Mouse (Mus musculus) macrophage (primary cell): ENCODE results near the gene A730009L09Rik. TPM values are rescaled to one million over a fixed set of nuclear protein-coding genes. Genes with fewer than 3 reads are reported as not detected.

ENCODE experiments used
- H3K27ac ChIP-seq: fragments of 350-480 bp; formaldehyde crosslinking; 2 replicates; pipeline ENCODE4 v1.9.0; 2021
- H3K36me3 ChIP-seq: fragments of 350-480 bp; formaldehyde crosslinking; 2 replicates; pipeline ENCODE4 v1.9.0; 2021; ENCODE audit errors: inconsistent target
- H3K4me3 ChIP-seq: fragments of 350-480 bp; formaldehyde crosslinking; 2 replicates; pipeline ENCODE4 v1.9.0; 2021; ENCODE audit errors: inconsistent target
- H3K79me2 ChIP-seq: fragments of 350-480 bp; formaldehyde crosslinking; 2 replicates; pipeline ENCODE4 v1.9.0; 2021; ENCODE audit errors: inconsistent target
- WGBS: methylation state at CpG from one replicate; pipeline ENCODE4 v1.1.7; 2026; ENCODE audit warnings: inconsistent platforms; ENCODE audit not compliant: missing documents; 5-methylcytosine and 5-hydroxymethylcytosine counted together
- polyA plus RNA-seq: library from polyadenylated mRNA; stranded (reverse); fragments of 250-400 nt; gene quantifications from 3 replicates; pipeline ENCODE4 v1.2.4, GENCODE M21; 2018; ENCODE audit warnings: inconsistent platforms
- total RNA-seq, 78 experiments: library from RNA; depleted of rRNA; stranded (reverse); fragments of 250-400 nt; gene quantifications; 1 replicate in 9 of 78; 2 replicates in 24 of 78; 3 replicates in 43 of 78; 4 replicates in 2 of 78; pipeline ENCODE4 v1.2.4; 2018; ENCODE audit warnings: inconsistent platforms in 56 of 78

The A730009L09Rik gene
- total RNA-seq (2018; cell fraction: chromatin; rRNA removed), result not detected
- not detected for total RNA-seq (2018; cell fraction: cytosol; rRNA removed)
- not detected for total RNA-seq (2018; cell fraction: nucleus; rRNA removed)
- not detected in 3 replicates for polyA plus RNA-seq

DNA sequence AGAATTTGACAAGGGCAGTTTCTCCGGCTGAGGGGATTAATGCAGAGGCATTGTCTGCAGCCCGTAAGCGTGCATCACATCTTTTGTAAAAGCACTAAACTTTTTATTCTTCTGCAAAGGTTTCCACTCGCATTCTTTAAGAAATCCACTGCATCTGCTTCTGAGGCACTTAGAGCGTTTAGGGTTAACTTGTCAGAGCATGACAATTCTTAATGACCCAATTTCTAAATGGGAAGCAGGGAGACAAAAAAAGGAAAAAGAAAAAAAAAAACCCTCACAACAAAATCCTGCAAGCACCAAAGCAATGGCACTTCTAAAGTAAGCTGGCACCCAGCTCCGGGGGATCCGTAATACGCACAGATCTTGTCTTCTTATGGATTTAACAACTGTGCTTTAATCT lies at the start of gene A730009L09Rik:
Gene A730009L09Rik, plus strand, starts transcription at position 301 of the 400 bp plus-strand sequence.
- Histone ChIP-seq H3K27ac (no peak within 1 kb of the TSS), H3K79me2 (no peaks in the 10 kb centered on the region), H3K4me3 (no peak within 1 kb of the TSS), H3K36me3 (no peaks in the 10 kb centered on the region)
- WGBS, result 93% methylated on average over 8 of the region's 8 CpGs

DNA sequence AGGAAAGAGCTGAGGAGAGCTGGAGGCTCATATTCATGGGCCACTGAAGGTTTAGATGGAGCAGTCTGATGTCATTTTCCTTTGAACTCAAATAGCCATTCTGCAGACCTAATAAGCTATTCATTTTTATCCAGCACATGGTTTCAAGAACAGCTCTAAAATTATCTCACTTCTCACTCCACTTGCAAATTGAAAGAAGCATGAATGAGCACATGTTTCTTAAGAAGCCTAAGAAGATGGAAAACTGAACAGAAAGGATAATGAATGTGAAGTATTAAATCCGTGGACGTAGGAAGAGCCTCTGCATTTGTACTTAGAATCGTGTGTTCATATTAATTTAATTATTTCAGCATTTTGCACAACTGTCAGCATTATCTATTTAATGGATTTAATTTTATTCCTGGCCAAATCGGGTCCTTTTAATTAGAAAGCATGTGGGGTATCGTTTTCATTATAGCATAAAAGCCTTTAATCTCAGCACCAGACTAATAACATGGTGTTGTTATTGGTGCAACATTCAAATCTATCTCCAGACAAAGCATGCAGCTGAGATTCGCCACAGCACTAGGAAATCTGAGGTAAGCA lies 49.2 kb upstream of the A730009L09Rik start:
- no peak overlapping the region for H3K27ac ChIP-seq
- H3K36me3 ChIP-seq, result no peaks in the 10 kb centered on the region
- 87% methylated on average over 6 of the region's 6 CpGs for WGBS
- no peak overlapping the region for H3K4me3 ChIP-seq
- no peaks in the 10 kb centered on the region for H3K79me2 ChIP-seq

DNA sequence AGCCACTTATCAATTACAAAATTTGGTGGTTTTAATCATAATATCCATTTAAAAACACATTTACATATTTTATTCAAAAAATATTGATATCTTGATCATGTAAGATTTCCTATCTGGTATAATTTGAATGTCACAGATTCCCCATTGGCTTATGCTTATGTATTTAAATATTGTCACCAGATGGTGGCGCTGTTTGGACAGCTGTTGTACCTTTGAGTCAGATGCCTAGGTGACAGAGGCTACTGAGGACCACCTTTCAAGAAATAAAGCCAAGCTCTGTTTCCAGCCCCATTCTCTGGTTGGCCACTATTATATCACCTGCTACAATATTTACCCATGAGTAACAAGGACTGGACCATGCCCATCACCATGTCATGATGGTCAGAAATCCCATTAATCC lies 46.0 kb upstream of the A730009L09Rik start:
- H3K79me2 ChIP-seq, result no peaks in the 10 kb centered on the region
- H3K27ac ChIP-seq, result no peak overlapping the region
- WGBS, result 24% methylated on average over 1 of the region's 1 CpGs
- no peaks in the 10 kb centered on the region for H3K36me3 ChIP-seq
- H3K4me3 ChIP-seq, result no peak overlapping the region

GRCm38 (mm10) chr16:84469994-84470393 lies 44.9 kb upstream of the A730009L09Rik start:
- Histone ChIP-seq H3K36me3 (no peaks in the 10 kb centered on the region), H3K4me3 (no peak overlapping the region), H3K27ac (no peak overlapping the region), H3K79me2 (no peaks in the 10 kb centered on the region)
- 82% methylated on average over 1 of the region's 1 CpGs for WGBS

DNA sequence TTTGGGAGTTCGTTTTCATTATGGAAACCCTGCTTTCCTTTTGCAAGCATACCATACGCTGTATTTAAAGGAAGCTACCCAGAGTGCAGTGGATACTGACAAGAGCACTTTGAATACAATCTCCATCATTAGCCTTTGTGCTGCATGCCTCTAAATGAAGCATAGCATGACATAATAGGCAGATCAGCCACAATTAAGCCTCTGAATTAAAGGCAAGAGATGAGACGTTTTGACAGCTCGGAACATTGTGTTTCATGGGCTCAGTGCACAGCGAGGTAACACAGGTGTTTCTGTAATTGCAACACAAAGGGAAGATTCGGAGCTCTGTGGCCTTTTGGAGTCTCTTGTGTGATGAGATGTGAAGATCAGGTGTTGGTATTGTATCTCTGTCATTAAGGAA lies 41.5 kb upstream of the A730009L09Rik start:
- WGBS, result 89% methylated on average over 6 of the region's 6 CpGs
- Histone ChIP-seq H3K4me3 (no peak overlapping the region), H3K79me2 (no peaks in the 10 kb centered on the region), H3K36me3 (no peaks in the 10 kb centered on the region), H3K27ac (no peak overlapping the region)

DNA sequence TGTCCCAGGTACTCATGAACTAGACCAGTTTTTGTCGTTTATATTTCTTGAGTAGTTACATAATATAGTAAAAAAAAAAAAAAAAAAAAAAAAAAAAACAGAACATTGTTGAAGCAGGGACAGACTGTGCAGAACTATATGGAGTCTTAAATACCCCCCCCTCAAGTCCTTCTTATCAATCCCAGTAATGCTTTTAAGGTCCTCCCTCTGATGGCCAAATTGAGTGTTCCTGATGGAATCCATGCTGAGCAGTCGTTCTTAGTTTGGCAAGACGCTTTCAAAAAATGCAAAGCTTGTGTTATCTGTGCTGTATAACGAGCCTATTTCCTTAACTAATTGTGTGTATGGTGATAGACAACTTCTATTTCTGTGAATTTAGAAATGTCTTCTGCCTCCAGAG lies 40.2 kb upstream of the A730009L09Rik start:
- H3K4me3 ChIP-seq, result no peak overlapping the region
- 86% methylated on average over 4 of the region's 4 CpGs for WGBS
- H3K36me3 ChIP-seq, result no peaks in the 10 kb centered on the region
- no peak overlapping the region for H3K27ac ChIP-seq
- no peaks in the 10 kb centered on the region for H3K79me2 ChIP-seq

DNA sequence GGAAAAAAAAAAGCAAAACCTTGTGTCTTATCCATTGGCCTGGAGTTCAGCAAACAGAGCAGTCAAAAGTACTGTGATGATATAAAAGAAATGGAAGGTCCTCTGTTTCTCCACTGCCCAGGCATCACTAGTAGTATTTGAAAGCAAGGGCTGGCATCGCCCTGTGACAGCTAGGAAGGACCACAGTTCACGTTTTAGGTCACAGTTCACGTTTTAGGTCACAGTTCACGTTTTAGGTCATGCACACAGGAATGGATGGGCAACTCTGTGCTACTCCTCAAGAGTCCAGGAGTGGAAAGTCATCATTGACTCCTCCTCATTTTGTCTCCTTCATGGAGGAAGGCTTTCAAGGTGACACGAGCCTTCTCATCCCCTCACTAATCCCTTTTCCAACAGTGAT lies 38.0 kb upstream of the A730009L09Rik start:
- WGBS, result 73% methylated on average over 5 of the region's 5 CpGs
- H3K4me3 ChIP-seq, result no peak overlapping the region
- no peaks in the 10 kb centered on the region for H3K79me2 ChIP-seq
- H3K36me3 ChIP-seq, result no peaks in the 10 kb centered on the region
- no peak overlapping the region for H3K27ac ChIP-seq

- Histone ChIP-seq H3K4me3 (no peak overlapping the region), H3K27ac (no peak overlapping the region)
- WGBS, result 13% methylated on average over 1 of the region's 1 CpGs
These were observed 37.4 kb upstream of the A730009L09Rik start for GRCm38 (mm10) chr16:84477528-84477927.

GRCm38 (mm10) chr16:84477952-84478351 lies 37.0 kb upstream of the A730009L09Rik start:
- WGBS, result 44% methylated on average over 6 of the region's 6 CpGs
- Histone ChIP-seq H3K36me3 (no peaks in the 10 kb centered on the region), H3K27ac (no peak overlapping the region), H3K79me2 (no peaks in the 10 kb centered on the region), H3K4me3 (no peak overlapping the region)

More at GRCm38 (mm10) chr16:84477528-84477927, 37.4 kb upstream of the A730009L09Rik start:
- Histone ChIP-seq H3K79me2 (no peaks in the 10 kb centered on the region), H3K36me3 (no peaks in the 10 kb centered on the region)

DNA sequence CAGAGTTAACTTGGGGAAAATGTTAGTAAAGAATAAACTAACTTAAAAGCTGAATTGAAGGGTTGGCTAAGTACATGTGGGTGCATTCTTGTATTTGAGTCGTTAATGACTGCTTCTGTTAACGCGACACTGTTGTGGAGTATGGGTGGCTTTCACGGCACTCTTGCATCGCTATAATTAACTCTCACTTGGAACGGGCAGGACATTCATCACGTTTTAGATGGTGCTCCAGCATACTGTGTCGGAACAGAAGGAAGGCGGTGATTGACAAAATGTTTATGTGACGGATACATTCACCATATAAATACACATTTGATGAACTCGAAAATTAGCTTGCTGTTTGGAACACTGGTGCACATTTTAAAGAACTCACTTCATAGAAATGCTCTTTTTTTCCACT lies 29.0 kb upstream of the A730009L09Rik start:
- WGBS, result 95% methylated on average over 11 of the region's 11 CpGs
- H3K4me3 ChIP-seq, result no peak overlapping the region
- H3K79me2 ChIP-seq, result no peaks in the 10 kb centered on the region
- no peaks in the 10 kb centered on the region for H3K36me3 ChIP-seq
- no peak overlapping the region for H3K27ac ChIP-seq

- Histone ChIP-seq H3K79me2 (no peaks in the 10 kb centered on the region), H3K27ac (no peak overlapping the region), H3K4me3 (no peak overlapping the region), H3K36me3 (no peaks in the 10 kb centered on the region)
- WGBS, result 92% methylated on average over 3 of the region's 3 CpGs
These were observed 20.1 kb upstream of the A730009L09Rik start for GRCm38 (mm10) chr16:84494818-84495217.

GRCm38 (mm10) chr16:84495438-84495837 lies 19.5 kb upstream of the A730009L09Rik start:
- H3K4me3 ChIP-seq, result no peak overlapping the region
- no peaks in the 10 kb centered on the region for H3K36me3 ChIP-seq
- H3K79me2 ChIP-seq, result no peaks in the 10 kb centered on the region
- WGBS, result 21% methylated on average over 2 of the region's 2 CpGs
- no peak overlapping the region for H3K27ac ChIP-seq

- H3K79me2 ChIP-seq, result no peaks in the 10 kb centered on the region
- H3K27ac ChIP-seq, result no peak overlapping the region
- 91% methylated on average over 4 of the region's 4 CpGs for WGBS
- no peaks in the 10 kb centered on the region for H3K36me3 ChIP-seq
- no peak overlapping the region for H3K4me3 ChIP-seq
These were observed 7.2 kb upstream of the A730009L09Rik start for GRCm38 (mm10) chr16:84507681-84508080.

DNA sequence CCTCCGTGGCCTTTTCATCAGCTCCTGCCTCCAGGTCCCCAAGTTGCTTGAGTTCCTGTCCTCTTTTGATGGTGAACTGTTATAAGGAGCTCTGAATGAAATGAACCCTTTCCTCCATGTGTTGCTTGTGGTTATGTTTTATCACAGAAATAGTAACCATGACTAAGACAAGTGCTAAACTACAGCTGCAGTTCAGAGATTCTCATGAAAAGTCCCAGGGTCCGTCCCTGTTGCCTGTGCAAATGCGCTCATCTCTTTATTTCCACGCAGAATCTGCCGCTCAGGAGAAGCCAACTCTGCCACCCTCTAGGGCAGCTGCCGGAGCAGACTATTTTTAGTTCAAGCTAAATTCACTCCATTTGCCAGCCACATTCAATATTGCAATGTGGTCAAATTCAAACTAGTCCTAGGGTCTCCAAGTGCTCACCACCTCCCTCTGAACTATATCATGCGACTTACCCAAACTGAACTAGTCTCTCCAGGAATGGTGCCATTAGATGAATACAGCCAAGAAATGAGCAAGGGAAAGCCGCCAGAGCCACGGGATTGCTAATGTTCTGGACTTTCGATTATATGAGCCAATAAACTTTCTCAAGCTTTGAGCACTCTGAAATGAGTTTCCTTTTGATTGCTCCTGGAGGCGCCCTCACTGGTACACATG lies 7.2 kb downstream of the A730009L09Rik start:
- Histone ChIP-seq H3K4me3 (no peak overlapping the region), H3K36me3 (no peaks in the 10 kb centered on the region), H3K27ac (no peak overlapping the region), H3K79me2 (no peaks in the 10 kb centered on the region)
- WGBS, result 90% methylated on average over 11 of the region's 11 CpGs

GRCm38 (mm10) chr16:84523061-84523460 lies 8.1 kb downstream of the A730009L09Rik start:
- Histone ChIP-seq H3K79me2 (no peaks in the 10 kb centered on the region), H3K27ac (no peak overlapping the region), H3K4me3 (no peak overlapping the region), H3K36me3 (no peaks in the 10 kb centered on the region)
- 86% methylated on average over 5 of the region's 5 CpGs for WGBS
